Mouse (Mus musculus): ENCODE data around the gene Gm9913. TPM values are rescaled to one million over a fixed set of nuclear protein-coding genes. Genes with fewer than 3 reads are reported as not detected.

Gene Gm9913
- polyA plus RNA-seq, 1 experiment from 2014 or later, result 0.12 TPM

DNA sequence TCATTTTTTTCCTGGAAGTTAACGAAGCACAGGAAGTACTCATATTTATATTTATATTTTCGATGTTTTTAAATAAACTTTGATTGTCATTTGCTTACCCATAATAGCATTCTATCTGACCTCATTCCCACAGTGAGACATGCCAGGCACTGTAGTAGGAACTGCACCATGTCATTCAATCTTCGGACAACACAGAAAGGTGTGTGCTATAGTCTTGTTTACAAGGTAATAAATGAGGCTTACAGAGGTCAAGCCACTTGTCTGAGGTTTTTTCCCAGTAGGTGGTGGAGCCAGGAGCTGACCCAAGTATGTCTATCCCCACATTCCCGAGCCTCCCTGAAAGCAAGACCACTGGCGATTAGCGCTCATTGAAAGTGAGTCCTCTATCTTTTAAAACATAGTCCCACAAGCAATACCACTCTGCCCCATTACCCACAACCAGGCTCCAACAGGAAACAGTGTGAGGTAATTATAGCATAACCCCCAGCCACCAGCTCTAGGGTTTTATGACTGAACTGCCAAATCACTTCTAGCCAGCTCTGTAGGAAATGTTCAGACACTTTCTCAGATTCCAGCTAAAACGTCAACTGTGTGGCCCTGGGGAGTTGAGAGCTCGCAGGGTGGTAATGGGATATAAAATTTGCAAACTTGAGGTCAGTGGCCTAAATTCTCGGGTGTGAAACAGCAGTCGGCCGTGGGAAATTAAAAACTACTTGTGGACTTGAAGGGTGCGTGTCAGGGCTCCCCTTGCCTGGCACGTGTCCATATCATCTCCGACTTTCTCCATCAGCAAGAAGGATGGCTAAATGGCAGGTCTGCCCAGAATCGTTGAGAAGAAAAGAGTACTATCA lies 12.6 kb upstream of the Gm9913 start:
- ATAC-seq (replicated peaks; ENCODE audit: low FRiP score), result no peak
- Histone ChIP-seq H3K27me3 (replicated peaks; ENCODE audit: control insufficient read depth, insufficient read depth, low read length) (no peaks in the 10 kb centered on the region), H3K9me3 (ENCODE audit: control insufficient read depth, low read length) (no peaks in the 10 kb centered on the region), H3K9ac (ENCODE audit: low read depth, low read length) (no peak overlapping the region), H3K4me3 (ENCODE audit: low read depth, low read length) (no peak overlapping the region), H3K4me2 (no peak overlapping the region), H3K4me1 (replicated peaks; ENCODE audit: control insufficient read depth, insufficient read depth, low read length) (no peaks in the 10 kb centered on the region), H3K27ac (ENCODE audit: low read depth, low read length) (no peak overlapping the region), H3K36me3 (ENCODE audit: control insufficient read depth, insufficient read depth, low read length) (no peaks in the 10 kb centered on the region)
- no peak for DNase-seq (ENCODE audit: low spot score)
- WGBS, result 67% methylated on average over 15 of the region's 15 CpGs

DNA sequence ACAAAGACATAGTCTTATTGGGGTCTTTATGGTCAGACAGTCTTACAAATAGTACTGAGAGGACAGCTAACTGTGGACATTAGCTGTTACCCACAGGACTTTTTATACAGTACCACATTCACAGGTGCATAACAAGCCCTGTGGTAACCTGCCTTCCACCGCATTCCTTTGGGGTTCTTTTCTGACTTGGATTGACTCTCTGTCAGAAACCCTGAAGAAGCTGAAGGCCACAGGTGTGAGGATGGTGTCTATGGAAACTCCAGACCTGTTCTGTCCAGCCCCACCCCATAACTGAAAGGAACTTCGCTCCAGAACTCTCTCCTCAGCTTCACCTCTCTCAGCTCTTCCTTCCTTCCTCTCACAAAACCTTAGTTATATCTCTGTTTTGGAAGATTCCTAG lies 10.6 kb upstream of the Gm9913 start:
- Histone ChIP-seq H3K9ac (ENCODE audit: low read depth, low read length) (no peak overlapping the region), H3K27ac (ENCODE audit: low read depth, low read length) (no peak overlapping the region), H3K4me2 (no peak overlapping the region), H3K4me1 (replicated peaks; ENCODE audit: control insufficient read depth, insufficient read depth, low read length) (no peaks in the 10 kb centered on the region), H3K4me3 (ENCODE audit: low read depth, low read length) (no peak overlapping the region), H3K27me3 (replicated peaks; ENCODE audit: control insufficient read depth, insufficient read depth, low read length) (no peaks in the 10 kb centered on the region), H3K9me3 (ENCODE audit: control insufficient read depth, low read length) (no peaks in the 10 kb centered on the region), H3K36me3 (ENCODE audit: control insufficient read depth, insufficient read depth, low read length) (no peaks in the 10 kb centered on the region)
- WGBS, result 81% methylated on average over 2 of the region's 2 CpGs
- no peak for ATAC-seq (replicated peaks; ENCODE audit: low FRiP score)
- no peak for DNase-seq (ENCODE audit: low spot score)

DNA sequence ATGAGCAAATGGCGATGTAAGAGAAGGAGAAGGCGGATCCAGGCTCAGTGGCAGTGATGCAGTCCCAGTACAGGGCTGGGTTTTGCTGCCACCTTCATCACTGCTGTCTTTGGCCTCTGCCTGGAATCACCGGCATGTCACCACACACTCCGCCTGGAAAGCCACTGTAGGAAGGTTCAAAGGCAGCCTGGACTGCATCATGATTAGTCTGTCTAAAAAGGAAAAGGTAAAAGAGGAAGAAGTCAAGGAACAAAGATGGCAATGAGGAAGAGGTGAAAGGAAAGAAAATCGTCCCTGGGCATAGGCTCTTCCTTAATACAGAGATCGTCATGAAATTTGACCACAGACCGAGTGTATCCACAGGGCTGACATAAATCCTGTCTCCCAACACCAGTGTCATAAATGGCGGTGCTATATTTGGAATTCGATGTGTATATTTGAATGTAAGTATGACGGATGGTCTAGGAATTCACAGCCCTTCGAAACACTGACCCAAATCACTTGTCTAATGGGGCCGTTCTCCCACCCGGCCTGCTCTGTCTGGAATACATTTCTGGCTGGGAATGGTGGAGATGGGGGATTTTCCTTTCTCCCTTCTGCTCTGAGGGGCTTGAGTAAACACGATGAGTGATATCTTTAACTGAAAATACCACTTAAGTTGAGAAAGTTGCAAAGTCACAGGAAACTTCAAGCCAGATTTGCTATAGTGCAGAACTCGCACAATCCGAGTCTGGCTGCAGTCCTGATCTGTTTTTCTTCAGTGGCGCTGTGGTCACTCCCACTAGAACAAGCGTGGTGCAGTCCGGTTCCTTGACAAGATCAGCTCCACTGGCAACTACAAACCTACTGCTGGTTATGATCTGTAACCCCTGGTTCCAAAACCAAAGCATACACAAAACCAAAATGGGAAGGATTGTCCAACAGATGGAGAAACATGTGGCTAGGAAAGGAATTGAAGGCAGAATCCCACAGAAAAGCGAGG lies 9.8 kb upstream of the Gm9913 start:
- WGBS, result 72% methylated on average over 20 of the region's 20 CpGs
- H3K27ac ChIP-seq (ENCODE audit: low read depth, low read length), result no peak overlapping the region

DNA sequence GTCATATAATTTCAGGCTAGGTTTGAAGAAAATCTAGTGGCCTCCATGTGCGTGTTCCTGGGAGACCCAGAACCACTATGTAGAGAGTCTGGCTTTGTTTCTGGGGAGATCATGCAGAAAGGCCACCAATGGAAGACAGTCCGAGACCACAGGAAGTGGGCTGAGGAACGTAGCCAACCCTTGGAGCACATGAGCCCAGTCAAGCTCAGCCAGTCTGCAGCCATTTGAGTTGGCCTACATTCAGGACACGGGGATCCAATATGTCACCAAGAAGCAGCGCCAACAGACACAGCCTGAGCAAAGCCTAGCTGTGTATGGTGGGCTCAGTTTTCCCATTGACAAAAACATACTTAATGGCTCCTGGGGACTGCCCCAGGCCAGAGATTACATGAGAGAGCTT lies 8.2 kb upstream of the Gm9913 start:
- ATAC-seq (replicated peaks; ENCODE audit: low FRiP score) (no peak), DNase-seq (ENCODE audit: low spot score) (no peak)
- H3K36me3 ChIP-seq (ENCODE audit: control insufficient read depth, insufficient read depth, low read length), result no peaks in the 10 kb centered on the region
- H3K9ac ChIP-seq (ENCODE audit: low read depth, low read length), result no peak overlapping the region
- H3K27me3 ChIP-seq (replicated peaks; ENCODE audit: control insufficient read depth, insufficient read depth, low read length), result no peaks in the 10 kb centered on the region
- H3K4me1 ChIP-seq (replicated peaks; ENCODE audit: control insufficient read depth, insufficient read depth, low read length), result no peaks in the 10 kb centered on the region
- no peak overlapping the region for H3K4me3 ChIP-seq (ENCODE audit: low read depth, low read length)
- WGBS, result 79% methylated on average over 5 of the region's 5 CpGs
- H3K4me2 ChIP-seq, result no peak overlapping the region
- no peaks in the 10 kb centered on the region for H3K9me3 ChIP-seq (ENCODE audit: control insufficient read depth, low read length)
- no peak overlapping the region for H3K27ac ChIP-seq (ENCODE audit: low read depth, low read length)

More for the DNA sequence above, 9.8 kb upstream of the Gm9913 start:
- H3K4me1 ChIP-seq (replicated peaks; ENCODE audit: control insufficient read depth, insufficient read depth, low read length), result no peaks in the 10 kb centered on the region
- no peaks in the 10 kb centered on the region for H3K36me3 ChIP-seq (ENCODE audit: control insufficient read depth, insufficient read depth, low read length)
- H3K9me3 ChIP-seq (ENCODE audit: control insufficient read depth, low read length), result no peaks in the 10 kb centered on the region
- ATAC-seq (replicated peaks; ENCODE audit: low FRiP score) (no peak), DNase-seq (ENCODE audit: low spot score) (no peak)
- H3K9ac ChIP-seq (ENCODE audit: low read depth, low read length), result no peak overlapping the region
- no peak overlapping the region for H3K4me3 ChIP-seq (ENCODE audit: low read depth, low read length)
- H3K27me3 ChIP-seq (replicated peaks; ENCODE audit: control insufficient read depth, insufficient read depth, low read length), result no peaks in the 10 kb centered on the region
- H3K4me2 ChIP-seq, result no peak overlapping the region

DNA sequence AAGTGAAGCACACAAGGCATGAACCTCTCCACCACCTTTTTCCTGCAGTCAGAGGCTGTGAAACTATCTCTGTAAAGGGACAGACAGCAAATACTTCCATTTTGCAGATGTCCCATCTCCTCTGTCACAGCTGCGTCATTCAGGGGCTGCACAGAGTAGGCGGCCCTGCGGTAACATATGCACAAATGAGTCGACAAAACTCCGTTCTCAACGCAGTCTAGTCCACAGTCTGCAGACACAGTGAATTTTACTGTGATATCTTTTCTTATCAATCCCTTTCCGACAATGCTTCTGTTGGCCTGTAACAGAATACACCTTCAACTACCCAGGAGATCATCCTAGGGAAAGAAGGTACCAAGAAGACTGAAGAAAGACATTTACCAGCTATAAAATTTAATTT lies 6.7 kb upstream of the Gm9913 start:
- Histone ChIP-seq H3K9ac (ENCODE audit: low read depth, low read length) (no peak overlapping the region), H3K27me3 (replicated peaks; ENCODE audit: control insufficient read depth, insufficient read depth, low read length) (no peaks in the 10 kb centered on the region), H3K4me1 (replicated peaks; ENCODE audit: control insufficient read depth, insufficient read depth, low read length) (no peaks in the 10 kb centered on the region), H3K27ac (ENCODE audit: low read depth, low read length) (no peak overlapping the region), H3K36me3 (ENCODE audit: control insufficient read depth, insufficient read depth, low read length) (no peaks in the 10 kb centered on the region), H3K4me3 (ENCODE audit: low read depth, low read length) (no peak overlapping the region), H3K4me2 (no peak overlapping the region), H3K9me3 (ENCODE audit: control insufficient read depth, low read length) (no peaks in the 10 kb centered on the region)
- 71% methylated on average over 7 of the region's 7 CpGs for WGBS
- ATAC-seq (replicated peaks; ENCODE audit: low FRiP score) (no peak), DNase-seq (ENCODE audit: low spot score) (no peak)

DNA sequence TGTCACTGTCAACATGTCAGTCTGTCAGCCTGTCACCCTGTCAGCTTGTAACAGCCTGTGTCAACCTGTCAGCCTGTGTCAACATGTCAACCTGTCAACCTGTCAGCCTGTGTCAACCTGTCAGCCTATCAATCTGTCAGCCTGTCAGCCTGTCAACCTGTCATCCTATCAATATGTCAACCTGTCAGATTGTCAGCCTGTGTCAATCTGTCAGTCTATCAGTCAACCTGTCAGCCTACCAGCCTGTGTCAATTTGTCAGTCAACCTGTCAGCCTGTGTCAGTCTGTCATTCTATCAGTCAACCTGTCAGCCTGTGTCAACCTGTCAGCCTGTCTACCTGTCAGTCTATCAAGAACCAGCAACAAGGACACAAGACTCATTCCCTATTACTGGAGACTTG lies 3.4 kb upstream of the Gm9913 start:
- DNase-seq (ENCODE audit: low spot score), result no peak
- Histone ChIP-seq H3K27me3 (replicated peaks; ENCODE audit: control insufficient read depth, insufficient read depth, low read length) (peaks cover 25% of the 10 kb centered on the region), H3K27ac (ENCODE audit: low read depth, low read length) (no peak overlapping the region), H3K36me3 (ENCODE audit: control insufficient read depth, insufficient read depth, low read length) (no peaks in the 10 kb centered on the region), H3K9ac (ENCODE audit: low read depth, low read length) (no peak overlapping the region), H3K4me3 (ENCODE audit: low read depth, low read length) (no peak overlapping the region), H3K4me1 (replicated peaks; ENCODE audit: control insufficient read depth, insufficient read depth, low read length) (no peaks in the 10 kb centered on the region), H3K4me2 (no peak overlapping the region), H3K9me3 (ENCODE audit: control insufficient read depth, low read length) (no peaks in the 10 kb centered on the region)
- no peak for ATAC-seq (replicated peaks; ENCODE audit: low FRiP score)

DNA sequence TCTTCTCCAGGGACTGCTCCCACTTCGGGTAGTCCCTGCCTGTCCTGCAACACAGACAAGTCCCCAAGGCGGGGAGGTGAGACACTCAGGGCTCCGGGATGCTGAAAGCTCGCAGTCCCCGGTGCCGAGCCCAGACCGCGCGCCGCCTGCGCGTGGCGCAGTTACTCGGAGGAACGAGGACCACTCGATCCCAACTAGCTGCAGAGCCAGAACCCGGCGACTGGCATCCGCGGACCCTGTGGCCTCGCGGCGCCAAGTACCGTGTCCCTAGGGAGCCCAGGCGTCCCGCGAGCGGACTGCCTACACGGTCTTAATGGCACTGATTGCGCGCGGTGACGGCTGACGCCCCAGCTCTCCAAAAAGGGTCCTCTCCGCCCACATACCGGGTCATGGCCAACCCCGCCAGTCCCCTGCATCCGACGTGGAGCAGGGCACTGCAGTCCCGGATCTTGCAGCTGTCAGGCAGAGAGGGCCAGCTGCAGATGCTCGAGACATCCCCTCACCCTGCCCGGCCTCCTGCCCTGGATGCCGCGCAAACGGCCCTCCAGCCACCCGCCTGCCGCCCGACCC lies 942 bp downstream of the Gm9913 start:
- ATAC-seq (replicated peaks; ENCODE audit: low FRiP score), result peak; percentile 64
- peak overlapping the region; percentile 0; the same call in 1 of the 2 replicates for H3K27ac ChIP-seq (ENCODE audit: low read depth, low read length)
- no peaks in the 10 kb centered on the region for H3K9me3 ChIP-seq (ENCODE audit: control insufficient read depth, low read length)
- DNase-seq (ENCODE audit: low spot score), result peak; percentile 72
- WGBS, result 2% methylated on average over 48 of the region's 48 CpGs
- peak overlapping the region; percentile 44 for H3K9ac ChIP-seq (ENCODE audit: low read depth, low read length)
- H3K36me3 ChIP-seq (ENCODE audit: control insufficient read depth, insufficient read depth, low read length), result no peaks in the 10 kb centered on the region
- H3K4me2 ChIP-seq, result peak overlapping the region; percentile 62
- peak overlapping the region; percentile 50 for H3K4me3 ChIP-seq (ENCODE audit: low read depth, low read length)
- H3K4me1 ChIP-seq (replicated peaks; ENCODE audit: control insufficient read depth, insufficient read depth, low read length), result no peaks in the 10 kb centered on the region
- peaks cover 44% of the 10 kb centered on the region for H3K27me3 ChIP-seq (replicated peaks; ENCODE audit: control insufficient read depth, insufficient read depth, low read length)

DNA sequence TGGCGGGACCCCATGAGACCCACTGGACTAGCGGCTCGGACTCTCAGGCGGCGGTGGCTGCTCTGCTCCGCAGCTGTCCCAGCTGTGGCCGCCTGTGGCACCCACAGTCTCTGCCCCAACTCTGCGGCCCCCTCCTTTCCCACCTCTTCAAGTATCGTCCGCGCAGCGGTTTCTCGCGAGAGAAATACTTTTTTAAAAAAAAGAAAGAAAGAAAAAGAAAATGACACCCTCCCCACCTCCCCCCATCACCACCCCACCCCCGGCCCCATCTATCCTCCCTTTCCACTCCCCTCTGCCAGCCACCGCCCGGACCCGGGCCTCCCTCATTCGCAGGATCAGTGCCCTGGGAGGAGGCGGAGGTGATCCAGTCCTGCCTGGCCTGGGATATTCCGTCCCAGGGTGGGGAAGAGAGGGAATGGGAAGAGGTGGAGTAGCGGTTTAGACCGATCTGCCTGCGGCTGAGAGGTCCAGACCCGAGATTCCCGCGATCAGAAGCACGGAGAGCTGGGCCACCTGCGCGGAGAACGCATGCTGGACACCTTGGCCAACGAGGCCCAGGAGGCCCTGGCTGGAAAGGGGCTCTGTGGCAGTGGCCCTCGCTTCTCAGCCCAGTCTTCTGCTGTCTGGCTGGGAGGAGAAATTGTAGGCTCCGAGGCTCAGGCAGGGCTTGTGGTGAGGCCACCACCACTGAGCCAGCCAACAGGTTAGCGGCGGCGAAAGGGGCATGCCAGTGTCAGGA lies 1.6 kb downstream of the Gm9913 start:
- Histone ChIP-seq H3K4me3 (ENCODE audit: low read depth, low read length) (peak overlapping the region; percentile 50), H3K4me2 (peak overlapping the region; percentile 62), H3K27ac (ENCODE audit: low read depth, low read length) (peak overlapping the region; percentile 0; the same call in 1 of the 2 replicates), H3K4me1 (replicated peaks; ENCODE audit: control insufficient read depth, insufficient read depth, low read length) (no peaks in the 10 kb centered on the region), H3K27me3 (replicated peaks; ENCODE audit: control insufficient read depth, insufficient read depth, low read length) (peaks cover 44% of the 10 kb centered on the region), H3K36me3 (ENCODE audit: control insufficient read depth, insufficient read depth, low read length) (no peaks in the 10 kb centered on the region), H3K9me3 (ENCODE audit: control insufficient read depth, low read length) (no peaks in the 10 kb centered on the region), H3K9ac (ENCODE audit: low read depth, low read length) (peak overlapping the region; percentile 42)
- DNase-seq (ENCODE audit: low spot score) (peak; percentile 56), ATAC-seq (replicated peaks; ENCODE audit: low FRiP score) (peak; percentile 63)
- WGBS, result 4% methylated on average over 37 of the region's 37 CpGs

Measured in liver, embryonic 11.5 days (tissue).